Mouse (Mus musculus) right cerebral cortex, postnatal 10 days (tissue): Measurements from ENCODE around the gene Vamp1.

Source experiments
- DNase-seq, 2 experiments: peaks; one replicate each; pipeline ENCODE4 v3.0.0; 2021; ENCODE audit warnings: low spot score in 2 of 2

Vamp1 gene

DNA sequence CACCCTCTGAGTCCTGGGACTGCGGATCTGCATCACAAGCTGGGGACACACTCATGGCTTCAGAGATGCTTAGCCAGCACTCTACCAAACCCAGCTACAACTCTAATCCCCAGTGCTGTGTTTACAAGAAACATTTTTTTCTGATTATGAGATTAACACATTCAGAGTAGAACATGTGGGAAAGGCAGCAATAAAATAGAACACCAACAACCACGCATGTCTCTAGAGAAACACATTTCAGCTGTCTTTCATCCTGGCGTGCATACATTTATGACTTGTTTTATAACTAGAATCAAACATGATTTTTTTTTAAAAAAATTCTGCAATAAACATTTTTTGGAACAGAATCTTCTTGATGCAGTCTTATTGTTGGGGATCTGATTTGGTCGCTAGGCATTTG lies 71.6 kb downstream of the Vamp1 start:
- DNase-seq, result no peak

DNA sequence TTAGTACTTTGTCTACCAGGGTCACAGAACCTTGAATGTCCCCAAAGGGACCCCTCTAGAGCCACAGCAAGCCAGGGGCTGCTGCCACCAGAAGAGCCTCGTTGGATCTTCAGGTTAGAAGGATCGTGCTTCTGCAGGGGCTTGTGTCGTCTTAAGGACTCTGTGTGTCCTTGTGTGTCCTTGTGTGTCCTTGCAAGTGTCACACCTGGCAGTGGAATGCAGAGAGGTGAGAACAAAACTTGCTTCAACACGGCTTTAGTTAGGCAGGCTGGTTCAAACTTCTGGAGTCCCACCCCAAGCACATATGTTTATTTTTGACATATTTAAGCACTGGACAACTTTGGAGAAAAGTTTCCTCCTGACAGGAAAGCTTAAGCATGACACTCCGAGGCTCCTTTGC lies 73.4 kb downstream of the Vamp1 start:
- DNase-seq, result no peak

DNA sequence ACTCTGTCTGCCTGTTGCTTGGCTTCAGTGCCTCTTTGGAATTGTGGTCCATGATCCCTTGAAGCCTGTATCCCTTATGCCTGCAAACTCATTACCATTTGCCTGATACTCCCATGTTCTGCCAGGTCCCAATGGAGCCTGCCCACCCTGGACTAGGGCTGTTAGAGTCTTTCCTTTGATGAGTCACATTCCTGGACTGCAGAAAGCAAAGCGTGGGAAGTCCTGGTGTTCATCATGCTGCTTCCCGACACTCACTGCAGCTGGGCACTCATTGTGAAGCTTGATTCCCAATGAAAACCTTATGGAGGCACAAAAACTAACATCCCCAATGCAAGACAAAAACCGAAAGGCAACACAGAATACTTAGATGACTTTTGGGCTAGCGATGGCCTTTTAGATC lies 76.0 kb downstream of the Vamp1 start:
- no peak for DNase-seq

GRCm38 (mm10) chr6:125292256-125292655 lies 76.9 kb downstream of the Vamp1 start:
- DNase-seq, result no peak

DNA sequence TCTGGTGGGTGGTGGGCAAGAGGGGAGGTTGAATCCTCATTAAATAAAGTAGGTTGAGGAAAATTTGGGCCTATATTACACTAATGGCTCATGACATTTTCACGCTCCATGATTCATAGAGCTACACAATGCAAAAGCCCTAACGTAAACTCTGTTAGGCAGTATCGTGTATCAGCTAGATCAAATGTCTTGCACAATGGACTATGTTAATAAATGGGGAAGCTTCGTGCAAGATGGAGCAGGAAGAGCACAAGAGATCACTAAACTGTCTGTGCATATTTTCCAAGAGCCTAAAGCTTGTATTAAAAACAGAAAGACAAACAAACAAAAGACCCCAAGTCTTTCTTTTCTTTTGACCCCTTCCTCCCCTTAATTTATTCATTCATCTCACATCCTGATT lies 78.7 kb downstream of the Vamp1 start:
- DNase-seq, result no peak
